Mouse (Mus musculus): ENCODE measurements around the gene Cnn2.

- no peak for TF ChIP-seq POLR2A (IDR thresholded peaks at IDR 0.05; ENCODE audit: low read depth, low read length)
- TF ChIP-seq CTCF (conservative IDR thresholded peaks at IDR 0.05; ENCODE audit: insufficient read depth, insufficient read length, low read depth, low read length) = no peak
These were observed 31.8 kb downstream of the Cnn2 start for GRCm38 (mm10) chr10:80020191-80020590.

All from kidney, adult 2 months (tissue).